Mouse (Mus musculus): ENCODE results near the gene Frmd8.
A peak's percentile ranks its signal among the peaks of the same experiment; 100 is the strongest.
"Not testable (repeated sequence)": the region's sequence is repeated elsewhere in the genome, so short reads cannot be mapped to it uniquely, and the experiment has no call there.

Frmd8 gene

DNA sequence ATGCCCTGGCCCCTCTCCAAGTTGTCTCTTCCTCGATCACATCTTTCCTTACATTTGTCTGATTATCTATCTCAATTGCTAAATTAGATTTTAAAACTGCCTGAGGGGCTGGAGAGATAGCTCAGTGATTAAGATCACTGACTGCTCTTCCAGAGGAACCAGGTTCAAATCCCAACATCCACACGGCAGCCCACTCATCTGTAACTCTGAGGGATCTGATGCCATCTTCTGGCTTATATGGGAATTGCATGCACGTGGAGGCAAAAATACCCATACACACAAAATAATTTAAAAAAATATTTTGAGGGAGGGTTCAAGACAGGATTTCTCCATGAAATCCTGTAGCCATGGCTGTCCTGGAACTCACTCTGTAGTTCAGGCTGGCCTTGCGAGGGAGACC, 10.8 kb upstream of the Frmd8 start:
- no peak for DNase-seq (ENCODE audit: low read depth)

DNA sequence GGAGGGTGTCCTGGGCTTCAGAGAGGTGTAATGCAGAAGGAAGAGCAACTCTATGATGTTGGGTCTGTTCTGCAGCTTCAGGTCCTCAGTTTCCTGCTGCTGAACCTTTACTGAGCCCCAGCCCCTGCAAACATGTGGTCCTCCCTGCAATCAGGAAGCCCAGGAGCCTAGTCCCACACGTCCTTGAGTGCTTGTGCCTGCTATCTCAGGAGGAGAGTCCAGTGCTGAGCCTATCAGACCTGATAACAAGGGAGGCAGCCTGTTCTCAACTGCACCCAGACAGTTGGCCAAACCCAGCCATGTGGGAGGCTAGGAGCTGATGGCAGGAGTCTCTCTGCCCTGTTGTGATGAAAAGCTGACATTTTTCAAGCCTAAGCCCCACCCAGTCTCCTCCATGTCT, 8.9 kb upstream of the Frmd8 start:
- no peak for DNase-seq (ENCODE audit: low read depth)

DNA sequence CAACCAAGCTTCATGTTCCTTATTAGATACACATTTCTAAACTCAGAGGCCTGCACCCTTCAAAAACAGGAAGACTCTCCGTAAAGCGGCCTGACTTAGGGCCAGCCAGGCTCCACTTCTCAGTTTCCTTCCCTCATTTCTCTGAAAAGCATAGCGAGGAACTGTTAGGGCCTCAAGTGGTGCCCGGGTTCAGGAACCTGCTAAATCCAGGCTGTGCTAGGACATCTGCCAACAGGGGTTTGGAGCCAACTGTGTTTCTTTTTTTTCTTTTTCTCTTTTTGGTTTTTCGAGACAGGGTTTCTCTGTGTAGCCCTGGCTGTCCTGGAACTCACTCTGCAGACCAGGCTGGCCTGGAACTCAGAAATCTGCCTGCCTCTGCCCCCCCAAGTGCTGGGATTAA, 7.0 kb upstream of the Frmd8 start:
- DNase-seq (ENCODE audit: low read depth) = not testable (repeated sequence)

DNA sequence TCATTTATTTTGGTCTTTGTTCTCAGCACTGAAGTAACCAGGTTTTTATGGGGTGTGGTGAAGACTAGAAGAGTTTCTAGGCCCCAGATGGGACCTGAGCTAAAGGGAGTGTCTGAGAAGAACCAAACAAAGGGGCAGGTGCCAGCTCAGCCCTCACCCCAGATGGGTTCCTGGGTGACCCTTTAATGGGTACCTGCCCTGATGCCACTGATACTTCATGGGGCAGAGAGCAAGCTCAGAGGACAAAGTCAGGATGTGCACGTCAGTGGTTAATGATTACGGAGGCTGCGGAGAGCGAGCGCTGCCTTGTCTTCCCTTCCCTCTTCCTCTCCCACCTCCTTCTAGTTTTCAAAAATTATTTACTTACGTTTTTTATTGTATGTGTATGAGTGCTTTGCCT, 6.1 kb upstream of the Frmd8 start:
- DNase-seq (ENCODE audit: low read depth) = no peak

DNA sequence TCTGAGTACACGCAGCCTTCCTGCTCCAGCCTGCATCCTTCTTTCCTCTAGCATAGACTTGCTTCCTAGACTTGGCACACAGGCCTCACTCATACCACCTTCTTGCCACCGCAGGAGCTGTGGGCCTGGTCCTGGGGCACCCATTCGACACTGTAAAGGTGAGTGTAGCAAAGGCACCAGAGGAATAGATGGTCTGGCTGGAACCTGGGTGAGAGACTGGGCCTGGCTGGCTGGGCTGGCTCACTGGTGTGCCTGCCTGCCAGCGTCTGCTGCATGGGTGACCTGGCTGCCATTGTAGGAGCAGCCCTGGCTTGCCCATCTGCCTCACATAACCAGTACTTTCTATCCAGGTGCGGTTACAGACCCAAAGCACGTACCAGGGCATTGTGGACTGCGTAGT, 4.7 kb upstream of the Frmd8 start:
- no peak for DNase-seq (ENCODE audit: low read depth)

DNA sequence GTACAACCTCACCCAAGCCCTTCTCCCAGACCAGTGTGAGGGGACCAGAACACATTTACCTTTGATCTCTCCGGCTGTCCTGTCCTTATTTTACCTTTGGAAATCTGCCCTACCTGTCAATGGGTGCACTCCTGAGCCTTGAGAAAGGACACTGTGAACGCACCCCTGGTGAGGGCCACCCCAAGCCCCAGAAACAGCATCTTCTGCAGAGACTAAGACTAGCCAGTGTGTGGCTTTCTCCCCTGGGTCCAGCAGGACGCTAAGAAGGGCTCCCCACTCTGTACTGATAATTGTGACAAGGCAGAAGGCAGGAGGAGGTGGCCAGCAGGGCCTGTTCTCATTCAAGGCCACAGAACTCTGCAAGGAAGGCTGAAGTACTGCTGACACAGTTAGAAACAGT, 3.8 kb upstream of the Frmd8 start:
- DNase-seq (ENCODE audit: low read depth) = no peak

DNA sequence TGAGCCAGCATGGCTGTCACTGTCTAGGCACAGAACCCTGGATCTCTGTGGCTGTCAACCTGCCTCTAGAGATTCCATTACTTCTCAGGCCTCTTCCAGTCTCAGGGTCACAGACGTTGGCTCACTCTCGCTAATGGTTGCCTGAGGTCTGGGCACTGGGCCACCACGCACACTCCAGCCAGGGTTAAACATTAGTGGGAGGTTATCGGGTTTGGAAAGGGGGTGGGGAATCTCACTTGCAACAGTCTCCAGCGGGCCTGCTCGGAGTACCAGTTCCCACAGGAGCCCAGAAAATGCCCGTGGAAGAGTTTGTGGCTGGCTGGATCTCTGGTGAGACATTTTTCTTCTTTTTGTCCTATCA, 3.3 kb upstream of the Frmd8 start:
- DNase-seq (ENCODE audit: low read depth) = no peak

DNA sequence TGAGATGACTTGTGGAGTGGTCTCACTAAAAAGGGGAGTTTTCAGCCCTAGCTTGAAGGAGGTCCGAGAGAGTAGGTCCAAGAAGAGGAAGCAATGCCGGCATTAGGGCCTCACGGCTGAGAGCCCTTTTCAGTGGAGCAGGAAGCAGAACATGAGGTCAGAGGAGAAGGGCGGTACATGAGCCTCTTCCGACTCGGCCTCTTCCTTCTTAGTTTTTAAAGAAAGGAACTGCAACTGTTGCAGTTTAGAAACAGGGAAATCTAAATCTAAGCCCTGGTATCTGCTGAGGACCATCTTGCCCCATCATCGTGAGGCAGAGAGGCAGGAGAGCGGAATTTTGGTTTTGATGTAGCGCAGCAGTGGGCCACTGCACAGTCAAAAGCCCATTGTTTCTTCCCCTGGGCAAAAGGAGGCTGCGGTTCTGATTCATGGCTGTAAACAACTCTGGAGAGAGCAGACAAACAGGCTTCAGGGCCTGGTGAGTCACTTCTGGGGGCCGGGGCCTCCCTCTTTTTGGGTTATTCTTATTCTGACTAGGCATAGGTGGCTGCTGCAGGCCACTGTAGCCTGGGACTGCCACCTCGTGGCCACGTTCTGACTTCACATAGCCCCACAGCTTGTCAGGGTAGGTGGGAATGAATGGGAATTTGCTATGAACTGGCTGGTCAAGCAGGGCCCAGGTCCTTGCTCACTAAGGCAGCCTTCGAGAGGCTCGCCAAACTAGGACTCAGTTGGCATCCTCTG, 2.7 kb upstream of the Frmd8 start, which contains the start of gene Slc25a45:
TSS of gene Slc25a45 (plus strand) at position 191 of the 744 bp plus-strand sequence.
- peak; percentile 78 for DNase-seq (ENCODE audit: low read depth)

DNA sequence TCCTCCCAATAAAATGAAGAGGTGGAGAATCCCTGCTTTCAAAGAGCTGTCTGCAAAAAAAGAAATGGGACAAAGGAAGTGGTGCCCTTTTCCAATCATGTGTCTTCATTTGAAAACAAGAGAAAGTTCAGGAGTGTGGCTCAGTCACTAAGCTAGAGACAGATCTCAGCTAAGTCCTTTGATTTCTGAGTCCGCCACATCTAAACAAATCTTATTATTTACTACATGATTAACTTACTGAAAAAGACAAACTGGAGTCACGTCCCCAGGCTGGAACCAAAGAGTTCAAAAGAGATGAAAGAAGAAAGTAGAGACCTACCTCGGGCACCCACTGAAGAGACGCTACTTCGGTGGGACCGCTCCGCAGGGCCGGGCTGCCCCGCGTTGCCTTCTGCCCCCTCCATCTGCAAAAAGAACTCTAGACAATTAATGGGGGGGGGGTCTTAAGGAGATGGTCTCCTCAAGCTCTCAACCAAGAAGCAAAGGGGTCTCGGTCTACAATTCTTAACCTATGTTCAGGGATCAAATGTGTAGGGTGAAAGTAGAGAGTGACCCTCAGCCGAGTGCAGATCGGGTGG, 594 bp downstream of the Frmd8 start:
- DNase-seq (ENCODE audit: low read depth) = no peak

DNA sequence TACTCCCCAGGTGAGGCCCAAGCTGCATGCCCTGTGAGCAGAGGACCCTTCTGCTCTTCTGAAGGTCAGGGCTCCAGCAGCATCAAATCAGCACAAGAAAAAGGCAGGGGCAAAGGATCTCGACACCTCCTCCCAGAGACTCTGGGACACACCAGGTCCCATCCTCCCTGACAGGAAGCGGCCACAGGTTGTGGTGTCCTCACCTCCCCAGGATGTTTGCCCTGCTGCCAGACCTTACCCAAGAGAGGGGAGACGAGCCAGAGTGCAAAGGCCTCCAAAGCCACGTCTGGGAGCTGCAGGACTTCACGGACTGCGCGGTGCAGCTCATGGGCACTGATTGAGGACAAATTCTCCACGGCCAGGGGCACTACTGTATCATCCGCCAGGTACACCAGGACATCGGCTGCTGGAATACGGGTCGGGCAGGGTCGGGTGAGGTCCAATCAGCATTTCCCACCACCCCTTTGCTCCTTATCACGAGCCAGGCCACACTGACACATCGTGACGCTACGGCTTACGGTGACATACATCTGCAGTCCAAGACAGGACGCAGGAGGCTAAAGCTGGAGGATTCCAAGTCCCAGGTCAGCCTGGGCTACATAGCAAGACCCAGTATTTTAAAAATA, 2.0 kb downstream of the Frmd8 start:
- no peak for DNase-seq (ENCODE audit: low read depth)

DNA sequence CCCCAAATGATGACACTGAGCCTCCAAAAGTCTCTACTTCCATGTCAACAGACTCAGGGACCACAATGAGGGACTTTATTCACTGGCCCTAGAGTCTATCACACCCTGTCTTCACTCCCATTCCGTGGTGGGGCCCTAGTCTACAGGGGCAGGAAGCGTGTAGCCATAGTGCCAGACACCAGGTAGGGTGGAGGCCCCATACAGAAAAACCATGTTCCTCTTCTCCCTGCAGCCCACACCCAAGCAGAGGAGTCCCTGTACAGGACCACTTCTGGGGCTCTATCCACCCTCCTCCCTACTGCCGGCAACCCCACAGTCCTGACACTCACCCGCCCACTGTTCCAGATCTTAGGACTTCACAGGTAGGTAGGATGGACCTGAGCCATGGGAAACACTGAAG, 2.5 kb downstream of the Frmd8 start:
- DNase-seq (ENCODE audit: low read depth) = no peak

DNA sequence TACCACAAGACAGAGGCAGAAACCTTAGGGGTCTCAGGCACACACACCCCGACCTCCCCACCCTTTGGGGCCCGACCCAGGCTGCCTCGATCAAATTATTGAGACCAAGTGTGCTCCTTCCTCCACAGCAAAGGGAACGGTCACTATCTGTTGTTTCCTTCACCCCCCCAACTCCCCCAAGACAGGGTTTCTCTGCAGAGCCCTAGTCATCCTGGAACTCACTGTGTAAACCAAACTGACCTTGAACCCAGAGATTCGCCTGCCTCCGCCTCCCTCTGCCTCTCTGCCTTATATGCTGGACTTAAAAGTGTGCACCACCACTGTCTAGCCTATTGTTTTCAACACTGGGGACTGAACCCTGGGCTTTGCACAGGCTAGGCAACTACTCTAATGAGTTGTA, 3.4 kb downstream of the Frmd8 start:
- DNase-seq (ENCODE audit: low read depth) = no peak

DNA sequence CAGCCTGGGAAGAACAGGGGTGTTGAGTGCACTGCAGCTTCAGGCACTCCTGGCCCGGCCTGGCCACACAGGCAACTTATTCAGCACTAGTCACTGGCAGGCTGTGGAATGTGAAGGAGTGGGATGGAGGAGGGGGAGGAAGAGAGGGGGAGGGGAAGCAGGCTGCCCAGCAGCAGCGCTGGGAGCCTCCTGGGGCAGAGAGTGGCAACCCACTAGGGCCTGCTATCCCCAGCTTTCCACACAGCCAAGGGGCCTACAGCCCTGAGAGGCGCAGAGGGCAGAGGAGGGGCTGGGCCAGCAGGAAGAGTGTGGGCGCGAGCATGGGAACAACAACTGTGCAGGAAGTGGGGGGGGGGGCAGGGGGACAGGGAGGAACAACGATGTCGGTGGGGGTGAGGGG, 3.8 kb downstream of the Frmd8 start:
- no peak for DNase-seq (ENCODE audit: low read depth)

DNA sequence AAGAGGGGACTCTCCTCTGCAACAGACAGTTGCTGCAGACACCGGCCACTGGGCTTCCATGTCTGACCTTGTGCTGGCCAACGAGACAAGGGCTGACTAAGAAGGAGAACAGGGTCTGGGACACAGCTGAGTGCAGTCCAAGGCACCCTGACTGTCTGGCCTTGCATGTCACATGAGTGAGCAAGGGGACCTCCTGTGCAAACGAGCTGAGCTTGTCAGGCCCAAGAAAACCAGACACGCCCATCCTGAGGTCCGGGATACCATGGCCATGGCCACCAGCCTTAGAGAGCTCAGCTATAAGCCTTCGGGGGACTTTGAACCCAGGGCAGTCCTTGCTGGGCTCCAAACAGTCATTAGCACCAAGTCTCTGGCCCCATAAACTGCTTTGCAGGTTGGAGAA, 7.0 kb downstream of the Frmd8 start:
- DNase-seq (ENCODE audit: low read depth) = no peak

DNA sequence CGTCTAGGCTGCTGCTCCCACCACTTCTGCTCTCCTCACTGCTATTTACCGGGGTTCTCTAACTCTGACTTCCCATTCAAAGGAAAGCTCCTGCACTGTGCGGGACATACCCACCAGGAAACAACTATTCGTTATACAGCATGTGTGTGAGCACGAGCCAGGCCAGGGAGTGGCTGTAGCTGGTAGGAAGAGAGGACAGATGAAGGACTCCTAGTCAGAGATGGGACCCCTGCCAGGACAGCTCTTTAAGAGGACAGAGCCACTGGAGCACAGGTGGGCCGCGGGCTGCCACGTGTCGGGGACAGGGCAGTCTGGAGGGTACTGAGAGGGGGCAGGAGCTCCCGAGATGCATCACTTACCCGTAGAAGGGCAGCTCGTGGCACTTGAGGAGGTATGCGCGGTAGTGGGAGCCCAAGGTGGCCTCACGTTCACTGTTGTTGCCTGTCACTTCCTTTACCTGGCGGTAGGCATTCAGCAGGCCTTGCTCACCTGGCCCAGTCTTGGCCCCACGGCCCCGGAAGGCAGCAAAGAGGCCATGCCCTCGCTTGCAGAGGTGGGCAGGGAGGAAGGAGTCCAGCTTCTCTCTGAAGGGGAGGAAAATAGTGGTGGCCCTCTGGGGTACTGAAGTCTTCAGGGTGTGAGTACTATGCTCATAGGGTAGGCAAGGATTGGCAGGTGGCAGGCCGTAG, 10.2 kb downstream of the Frmd8 start:
- no peak for DNase-seq (ENCODE audit: low read depth)

DNA sequence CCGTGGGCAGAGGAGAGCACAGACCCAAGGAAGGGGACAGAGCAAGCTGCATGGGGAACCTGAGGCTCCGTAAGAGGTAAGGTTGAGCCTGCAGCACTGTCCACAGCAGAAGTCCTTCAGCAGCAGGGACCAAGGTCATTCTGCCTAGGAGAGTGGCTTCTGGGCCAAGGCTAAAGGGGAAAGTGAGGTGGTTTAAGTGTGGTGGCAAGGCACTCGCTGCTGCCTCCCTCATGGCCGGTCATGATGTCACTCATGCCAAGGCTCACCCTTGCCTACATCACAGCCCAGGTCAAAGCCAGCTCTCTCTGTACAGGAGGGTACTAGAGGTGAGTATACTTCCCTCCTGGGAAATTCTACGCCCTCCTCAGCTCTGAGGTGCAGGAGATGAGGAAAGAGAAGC, 11.3 kb downstream of the Frmd8 start:
- DNase-seq (ENCODE audit: low read depth) = no peak

DNA sequence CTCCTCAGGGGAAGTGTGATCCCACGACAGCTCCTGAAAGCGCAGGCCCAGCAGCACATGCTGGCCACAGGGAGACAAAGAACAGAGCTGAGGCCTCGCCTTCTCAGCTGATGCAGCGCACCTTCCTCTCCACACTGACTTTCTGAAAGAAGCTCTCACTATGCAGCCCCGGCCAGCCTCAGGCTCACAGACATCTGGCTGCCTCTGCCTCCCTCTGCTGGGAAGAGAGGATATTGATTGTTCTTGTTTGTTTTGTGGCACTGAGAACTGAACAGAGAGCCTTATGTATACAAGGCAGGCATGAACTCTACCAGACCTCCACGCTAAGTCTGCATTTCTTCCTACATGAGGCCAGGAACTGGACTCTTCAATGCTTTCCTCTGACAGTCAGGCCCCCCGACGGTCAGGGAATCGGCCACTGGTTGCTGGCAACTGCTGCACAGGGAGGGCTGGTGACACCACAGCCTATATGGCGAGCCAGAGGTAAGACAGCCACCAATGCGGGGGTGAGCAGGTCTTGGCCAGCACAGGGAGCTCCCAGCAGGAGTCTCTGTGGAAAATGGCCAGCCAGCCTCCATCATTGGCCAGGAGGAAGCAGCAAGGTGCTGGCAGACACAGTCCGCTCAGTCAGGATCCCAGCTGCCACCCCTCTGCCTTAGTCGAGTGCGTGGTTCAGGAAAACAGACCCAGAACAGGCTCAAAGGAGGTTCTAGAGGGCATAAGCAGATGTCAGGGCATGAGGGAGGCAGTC, 12.6 kb downstream of the Frmd8 start:
- DNase-seq (ENCODE audit: low read depth) = no peak

DNA sequence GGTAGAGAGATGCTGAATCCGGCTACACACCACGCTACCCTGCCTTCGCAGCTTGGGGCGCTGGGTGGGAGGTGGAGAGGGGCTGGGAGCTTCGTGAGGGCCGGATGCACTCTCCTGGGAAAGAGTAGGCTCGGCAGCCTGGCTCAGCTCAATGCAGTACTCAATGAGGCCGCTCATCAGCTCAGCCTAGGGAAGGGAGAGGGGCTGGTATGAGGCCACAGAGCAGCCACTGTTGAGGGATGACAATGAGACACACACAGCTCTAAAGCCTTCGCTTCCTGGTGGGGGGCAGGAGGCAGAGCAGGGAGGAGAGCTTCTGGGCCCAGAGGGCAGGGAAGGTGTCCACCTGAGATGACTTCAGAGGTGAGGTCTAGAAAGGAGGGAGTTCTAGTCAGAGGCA, 18.5 kb downstream of the Frmd8 start:
- DNase-seq (ENCODE audit: low read depth) = no peak

DNA sequence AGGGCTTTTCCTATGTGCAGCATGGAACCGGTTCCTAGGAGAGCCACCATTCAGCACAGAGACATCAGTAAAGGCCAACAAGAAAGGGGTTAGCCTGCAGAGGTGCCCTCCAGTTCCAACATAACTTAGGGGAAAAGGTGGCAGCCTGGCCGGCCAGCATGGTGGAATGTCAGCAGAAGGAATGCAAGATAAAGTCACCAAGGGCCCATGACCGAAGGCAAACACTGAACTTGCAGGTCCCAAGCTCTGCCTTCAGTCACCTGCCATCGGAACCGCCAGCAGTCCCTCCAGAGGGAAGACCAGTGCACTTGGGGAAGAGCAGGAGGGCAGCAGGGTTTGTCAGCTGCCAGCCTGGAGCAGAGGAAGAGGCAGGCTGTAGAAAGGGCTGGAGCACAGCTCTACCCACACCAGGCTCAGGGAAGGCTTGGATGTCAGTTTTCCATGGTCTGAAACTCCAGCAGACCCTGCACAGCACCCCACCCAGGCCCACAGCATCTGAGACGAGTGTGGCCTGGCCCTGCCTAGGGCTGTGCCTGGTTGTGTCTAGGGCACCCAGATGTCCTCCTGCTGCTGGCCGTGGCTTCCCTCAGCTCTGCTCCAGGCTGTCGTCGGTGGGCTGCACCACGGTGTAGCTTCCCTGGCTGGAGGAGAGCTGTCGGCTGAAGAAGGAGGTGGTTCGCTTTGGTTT, 22.9 kb downstream of the Frmd8 start:
- no peak for DNase-seq (ENCODE audit: low read depth)

DNA sequence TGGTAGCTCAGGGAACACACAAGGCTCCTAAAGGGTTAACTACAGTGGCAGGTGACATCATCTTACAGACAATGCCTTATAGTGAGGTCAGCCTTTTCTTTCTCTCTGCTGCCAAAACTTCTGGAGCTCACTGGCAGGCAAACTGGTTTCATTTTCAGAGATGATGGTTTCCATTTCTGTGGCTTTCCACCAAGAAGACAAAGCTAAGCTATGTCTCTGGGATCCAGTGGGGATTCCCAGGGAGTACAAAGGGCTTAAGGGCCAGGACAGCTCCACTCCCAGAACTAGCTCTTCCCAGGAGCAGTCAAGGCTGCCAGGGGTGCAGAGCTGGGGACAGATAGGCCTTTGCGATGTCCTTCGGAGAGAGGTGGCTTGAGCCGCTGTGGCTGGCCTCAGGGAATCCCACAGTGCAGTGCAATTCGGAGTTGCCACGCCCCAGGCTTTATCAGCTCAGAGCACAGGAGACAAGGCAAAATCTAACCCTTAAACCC, 23.5 kb downstream of the Frmd8 start:
- DNase-seq (ENCODE audit: low read depth) = no peak

DNA sequence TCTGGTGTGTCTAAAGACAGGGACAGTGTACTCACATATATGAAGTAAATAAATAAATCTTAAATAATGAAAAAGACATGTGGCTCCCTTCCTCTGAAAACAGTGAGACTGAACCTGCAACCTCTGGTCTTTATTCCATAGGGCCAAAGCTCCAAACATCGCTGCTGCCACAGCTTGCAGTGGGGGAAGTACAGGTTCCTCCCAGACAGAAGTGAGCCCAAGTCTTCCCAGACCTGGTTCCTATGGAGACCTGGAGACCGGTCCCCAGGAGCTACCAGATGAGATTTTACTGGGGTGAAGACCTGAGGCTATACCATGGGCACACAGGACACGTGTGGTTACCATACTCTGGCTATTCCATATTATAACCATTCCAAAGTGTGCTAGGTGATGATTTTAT, 24.2 kb downstream of the Frmd8 start:
- no peak for DNase-seq (ENCODE audit: low read depth)

Measured in c-Kit-positive CD71-negative TER-119-negative erythroid progenitor cells, embryonic 14.5 days (primary cell).